ENCODE assay signal across 21 mouse cellular contexts in the genomic region with DNA sequence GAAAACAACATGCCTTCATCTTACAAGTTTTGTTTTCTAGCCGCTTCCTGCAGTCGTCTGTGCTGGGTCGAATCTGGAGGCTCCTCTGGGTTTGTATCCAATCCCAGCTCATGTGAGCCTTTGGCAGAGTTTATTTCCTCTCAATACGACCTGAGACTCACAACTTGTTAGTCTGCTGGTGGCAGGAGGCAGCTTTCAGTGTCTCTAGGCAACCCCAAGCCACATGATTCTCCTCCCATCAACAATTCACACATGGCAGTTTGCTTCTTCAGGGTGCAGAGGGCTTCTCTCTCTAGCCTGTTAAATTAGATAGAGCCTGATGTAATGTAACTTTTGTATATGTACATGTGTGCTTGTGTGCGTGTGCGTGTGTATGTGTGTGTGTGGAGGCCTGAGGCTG. TPM values are rescaled to one million over a fixed set of nuclear protein-coding genes. Genes with fewer than 3 reads are reported as not detected.
DNase-seq lines count a peak whose midpoint lies in the region; ATAC-seq and TF ChIP-seq lines count a peak whose summit lies in the region.
"Had no signal": no experiment of that assay in that cellular context is flagged by ENCODE, and none has a peak within 500 bp of the region (broad histone marks: within the 10 kb centered on the region; RNA-seq: fewer than 3 reads in every experiment).

No protein-coding gene starts in this region.

- no peak for DNase-seq in forebrain, postnatal 0 days
- no peak for DNase-seq in forebrain, embryonic 11.5 days (ENCODE audit: low spot score)
- peak; percentile 20 to 56 for DNase-seq in layer of hippocampus, adult 18-20 months (ENCODE audit: low spot score in 2 of 2)
- DNase-seq in layer of hippocampus, postnatal 10 days (ENCODE audit: low spot score in 2 of 2) = no peak
- DNase-seq in neural tube, embryonic 10.5 days (ENCODE audit: extremely low spot score, low spot score) = no peak
- DNase-seq in left cerebral cortex, postnatal 4 days = no peak
- DNase-seq: adrenal gland, adult 8-10 months; adrenal gland, postnatal 36 days; B cell, adult 2 months; cerebellum, adult 11-12 months; cerebellum, adult 9-10 months; cerebellum, postnatal 25 days; gastrocnemius, adult 2 months; gastrocnemius, postnatal 25 days had no signal

- no peak for TF ChIP-seq CTCF in forebrain, postnatal 0 days (IDR thresholded peaks at IDR 0.05; ENCODE audit: low read depth)

- no peaks in the 10 kb centered on the region for H3K4me1 ChIP-seq in forebrain, postnatal 0 days (ENCODE audit: insufficient read depth)
- H3K4me1 ChIP-seq in forebrain, embryonic 11.5 days (replicated peaks; ENCODE audit: control insufficient read depth, insufficient read depth, low read length) = no peaks in the 10 kb centered on the region
- H3K4me1 ChIP-seq in neural tube, embryonic 15.5 days = no peaks in the 10 kb centered on the region
- H3K4me1 ChIP-seq: embryonic facial prominence, embryonic 13.5 days; forebrain, embryonic 13.5 days; heart, embryonic 12.5 days; hindbrain, embryonic 10.5 days had no signal

- H3K36me3 ChIP-seq in forebrain, postnatal 0 days (ENCODE audit: insufficient read depth) = no peaks in the 10 kb centered on the region
- no peaks in the 10 kb centered on the region for H3K36me3 ChIP-seq in forebrain, embryonic 11.5 days (ENCODE audit: control insufficient read depth, insufficient read depth, low read length)
- H3K36me3 ChIP-seq in neural tube, embryonic 15.5 days = no peaks in the 10 kb centered on the region
- H3K36me3 ChIP-seq: embryonic facial prominence, embryonic 13.5 days; G1E; heart, embryonic 12.5 days; hindbrain, embryonic 10.5 days had no signal

- WGBS in forebrain, postnatal 0 days = 67% methylated on average over 6 of the region's 6 CpGs
- 78% methylated on average over 6 of the region's 6 CpGs for WGBS in forebrain, embryonic 11.5 days
- 69% methylated on average over 6 of the region's 6 CpGs for WGBS in neural tube, embryonic 15.5 days

- no peak overlapping the region for H3K9ac ChIP-seq in forebrain, postnatal 0 days
- no peak overlapping the region for H3K9ac ChIP-seq in forebrain, embryonic 11.5 days (ENCODE audit: low read length)
- H3K9ac ChIP-seq in neural tube, embryonic 15.5 days (replicated peaks) = no peak overlapping the region
- H3K9ac ChIP-seq: embryonic facial prominence, embryonic 13.5 days; forebrain, embryonic 13.5 days; heart, embryonic 12.5 days had no signal

- ATAC-seq in forebrain, postnatal 0 days = peak; percentile 76
- ATAC-seq in forebrain, embryonic 11.5 days (replicated peaks; ENCODE audit: low FRiP score) = no peak
- 0 out of 2 replicates have a peak, but pooled peaks have one; percentile 38 for ATAC-seq in neural tube, embryonic 15.5 days (ENCODE audit: low FRiP score)
- ATAC-seq: CD4-positive, CD25-positive, alpha-beta regulatory T cell, adult 4 months; forebrain, embryonic 13.5 days had no signal

- no peaks in the 10 kb centered on the region for H3K27me3 ChIP-seq in forebrain, postnatal 0 days (ENCODE audit: insufficient read depth, low read length)
- H3K27me3 ChIP-seq in forebrain, embryonic 11.5 days (ENCODE audit: control insufficient read depth, insufficient read depth, low read length) = no peaks in the 10 kb centered on the region
- no peaks in the 10 kb centered on the region for H3K27me3 ChIP-seq in neural tube, embryonic 15.5 days (replicated peaks)
- H3K27me3 ChIP-seq: embryonic facial prominence, embryonic 13.5 days; heart, embryonic 12.5 days had no signal

- no peak overlapping the region for H3K4me3 ChIP-seq in forebrain, postnatal 0 days (ENCODE audit: low read depth, low read length)
- H3K4me3 ChIP-seq in forebrain, embryonic 11.5 days (ENCODE audit: low read depth, low read length) = no peak overlapping the region
- H3K4me3 ChIP-seq in neural tube, embryonic 15.5 days (replicated peaks) = no peak overlapping the region
- H3K4me3 ChIP-seq: embryonic facial prominence, embryonic 13.5 days; forebrain, embryonic 13.5 days; gastrocnemius, adult 2 months; heart, embryonic 12.5 days; hindbrain, embryonic 10.5 days had no signal

- intact Hi-C loops in left cerebral cortex, postnatal 4 days (cut with DNase I) = no loop called here

- no peak overlapping the region for H3K27ac ChIP-seq in forebrain, postnatal 0 days (ENCODE audit: low read depth, low read length)
- no peak overlapping the region for H3K27ac ChIP-seq in forebrain, embryonic 11.5 days (ENCODE audit: low read depth, low read length)
- H3K27ac ChIP-seq in neural tube, embryonic 15.5 days (replicated peaks) = no peak overlapping the region
- H3K27ac ChIP-seq: embryonic facial prominence, embryonic 13.5 days; forebrain, embryonic 13.5 days; gastrocnemius, adult 2 months; hindbrain, embryonic 10.5 days had no signal

- no peak overlapping the region for H3K4me2 ChIP-seq in forebrain, postnatal 0 days (ENCODE audit: low read depth)
- H3K4me2 ChIP-seq in forebrain, embryonic 11.5 days (ENCODE audit: low read depth, low read length, severe bottlenecking) = no peak overlapping the region
- H3K4me2 ChIP-seq in neural tube, embryonic 15.5 days = no peak overlapping the region
- H3K4me2 ChIP-seq: embryonic facial prominence, embryonic 13.5 days; forebrain, embryonic 13.5 days; heart, embryonic 12.5 days had no signal

- no peaks in the 10 kb centered on the region for H3K9me3 ChIP-seq in forebrain, postnatal 0 days (ENCODE audit: low read length)
- no peaks in the 10 kb centered on the region for H3K9me3 ChIP-seq in forebrain, embryonic 11.5 days (ENCODE audit: control insufficient read depth, low read length)
- H3K9me3 ChIP-seq in neural tube, embryonic 15.5 days (replicated peaks) = no peaks in the 10 kb centered on the region
- H3K9me3 ChIP-seq: embryonic facial prominence, embryonic 13.5 days; forebrain, embryonic 13.5 days; G1E; heart, embryonic 12.5 days; hindbrain, embryonic 10.5 days had no signal

RNA-seq across cellular contexts. Expression of a gene that starts 58.7 kb away (rescaled TPM):
- 41.9 and 45.8 TPM in 2 replicates for total RNA-seq in forebrain, postnatal 0 days (2014; rRNA removed)
- 125 and 134 TPM in 2 replicates for polyA plus RNA-seq in forebrain, postnatal 0 days (2015; fragmentation: Nextera tagmentation; extraction: Ambion mirVana)
- polyA plus RNA-seq in forebrain, embryonic 11.5 days (2014; fragmentation: Nextera tagmentation; extraction: Ambion mirVana) = 146 and 158 TPM in 2 replicates
- 100 to 1,000 TPM; 136 to 147 TPM for total RNA-seq in layer of hippocampus, adult 18-20 months (2021)
- 100 to 1,000 TPM; 109 to 114 TPM for total RNA-seq in layer of hippocampus, postnatal 10 days (2021)
- 132 and 142 TPM in 2 replicates for polyA plus RNA-seq in neural tube, embryonic 15.5 days (2015; fragmentation: Nextera tagmentation; extraction: Ambion mirVana)
- total RNA-seq in left cerebral cortex, postnatal 4 days (2021) = 10 to 100 TPM; 66.5 to 79.5 TPM

Comparison
In these comparisons a context has a peak if more than half of its experiments do, and no peak if none do; other contexts are left out.
1. DNase-seq: peak in layer of hippocampus, adult 18-20 months (2 of 2); none in forebrain, postnatal 0 days (single experiment), forebrain, embryonic 11.5 days (single experiment), layer of hippocampus, postnatal 10 days (0 of 2), neural tube, embryonic 10.5 days (single experiment) and left cerebral cortex, postnatal 4 days (single experiment).